Mouse (Mus musculus): ENCODE data around the gene Xpr1.

Gene Xpr1

GRCm38 (mm10) chr1:155250531-155251135, 166.6 kb downstream of the Xpr1 start:
- no peak for DNase-seq (ENCODE audit: low spot score)

DNA sequence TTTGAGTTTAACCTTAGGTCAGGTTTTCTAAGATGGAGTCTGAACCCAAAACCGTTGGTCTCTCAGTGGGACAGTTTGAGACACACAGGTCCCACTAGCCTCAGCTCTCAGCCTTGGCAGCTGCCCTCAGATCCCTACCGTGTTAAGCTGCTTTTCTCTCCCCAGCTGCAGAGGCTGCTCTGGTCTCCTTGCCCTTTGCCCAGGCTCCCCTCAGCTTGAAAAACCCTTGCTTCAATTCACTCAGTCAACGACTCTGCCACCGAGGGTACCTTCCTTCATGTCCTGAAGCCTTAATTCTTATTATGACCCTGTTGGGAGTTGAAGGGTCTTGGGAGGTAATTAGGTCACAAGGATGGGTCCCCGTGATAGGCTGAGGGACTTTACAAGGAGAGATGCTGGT, 167.3 kb downstream of the Xpr1 start:
- no peak for DNase-seq (ENCODE audit: low spot score)

- no peak for DNase-seq (ENCODE audit: low spot score)
Measured at GRCm38 (mm10) chr1:155248041-155248440, 169.2 kb downstream of the Xpr1 start.

DNA sequence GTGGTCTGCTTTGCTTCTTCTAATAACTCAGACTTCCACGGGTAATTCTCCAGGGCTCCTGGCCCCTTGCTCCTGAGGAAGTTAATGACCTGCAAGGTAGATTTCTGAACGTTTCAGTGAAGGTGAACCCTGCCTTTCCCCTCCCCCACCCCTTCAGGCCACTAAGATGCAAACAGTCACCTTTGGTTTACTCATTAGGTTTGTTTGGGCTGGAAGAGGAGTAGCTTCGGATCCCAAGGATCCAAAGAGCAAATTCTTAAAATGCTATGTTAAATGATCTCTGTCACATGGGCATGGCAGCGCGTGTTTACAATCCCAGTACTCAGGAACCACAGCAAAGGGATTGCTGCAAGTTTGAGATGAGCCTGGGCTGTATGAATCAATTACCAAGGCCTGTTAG, 169.8 kb downstream of the Xpr1 start:
- DNase-seq (ENCODE audit: low spot score) = no peak

DNA sequence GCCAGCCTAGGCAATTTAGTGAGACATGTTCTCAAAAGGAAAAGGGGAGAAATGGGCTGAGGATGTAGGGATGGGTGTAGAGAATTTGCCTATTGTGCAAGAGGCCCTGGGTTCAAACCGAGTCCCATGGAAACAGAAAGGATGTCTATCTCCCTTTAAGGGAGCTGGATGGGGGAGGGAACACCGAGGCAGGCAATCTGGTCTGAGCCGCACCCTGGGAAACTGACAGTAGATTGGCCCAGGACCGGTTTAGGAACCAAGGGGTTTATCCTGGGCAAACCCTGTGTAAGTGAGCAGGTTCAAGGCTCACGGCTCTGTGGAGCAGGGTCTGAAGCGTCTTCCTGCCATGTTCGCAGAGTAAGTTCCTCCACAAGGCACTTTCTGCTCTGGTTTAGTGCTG, 171.7 kb downstream of the Xpr1 start:
- no peak for DNase-seq (ENCODE audit: low spot score)

DNA sequence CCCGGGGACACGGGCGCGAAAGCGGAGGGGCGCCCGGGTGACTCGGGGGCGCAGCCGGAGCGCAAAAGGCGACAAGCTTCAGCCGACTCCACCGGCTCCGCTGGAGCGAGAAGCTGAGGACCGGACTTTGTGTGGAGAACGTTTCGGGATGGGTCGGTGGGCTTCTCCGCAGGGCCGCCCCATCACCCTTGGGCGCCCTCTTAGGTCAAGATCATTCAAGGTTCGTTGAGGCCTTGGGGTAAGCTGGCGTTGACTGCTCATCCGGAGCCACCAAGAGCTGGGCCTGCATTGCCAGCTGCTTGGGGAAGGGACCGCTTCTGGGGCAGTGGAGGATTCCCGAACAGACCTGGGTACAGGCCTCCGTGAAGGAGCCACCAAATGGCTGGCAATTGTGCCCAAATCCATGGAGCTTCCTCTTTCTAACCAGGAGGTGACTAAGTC, 172.4 kb downstream of the Xpr1 start:
- no peak for DNase-seq (ENCODE audit: low spot score)

DNA sequence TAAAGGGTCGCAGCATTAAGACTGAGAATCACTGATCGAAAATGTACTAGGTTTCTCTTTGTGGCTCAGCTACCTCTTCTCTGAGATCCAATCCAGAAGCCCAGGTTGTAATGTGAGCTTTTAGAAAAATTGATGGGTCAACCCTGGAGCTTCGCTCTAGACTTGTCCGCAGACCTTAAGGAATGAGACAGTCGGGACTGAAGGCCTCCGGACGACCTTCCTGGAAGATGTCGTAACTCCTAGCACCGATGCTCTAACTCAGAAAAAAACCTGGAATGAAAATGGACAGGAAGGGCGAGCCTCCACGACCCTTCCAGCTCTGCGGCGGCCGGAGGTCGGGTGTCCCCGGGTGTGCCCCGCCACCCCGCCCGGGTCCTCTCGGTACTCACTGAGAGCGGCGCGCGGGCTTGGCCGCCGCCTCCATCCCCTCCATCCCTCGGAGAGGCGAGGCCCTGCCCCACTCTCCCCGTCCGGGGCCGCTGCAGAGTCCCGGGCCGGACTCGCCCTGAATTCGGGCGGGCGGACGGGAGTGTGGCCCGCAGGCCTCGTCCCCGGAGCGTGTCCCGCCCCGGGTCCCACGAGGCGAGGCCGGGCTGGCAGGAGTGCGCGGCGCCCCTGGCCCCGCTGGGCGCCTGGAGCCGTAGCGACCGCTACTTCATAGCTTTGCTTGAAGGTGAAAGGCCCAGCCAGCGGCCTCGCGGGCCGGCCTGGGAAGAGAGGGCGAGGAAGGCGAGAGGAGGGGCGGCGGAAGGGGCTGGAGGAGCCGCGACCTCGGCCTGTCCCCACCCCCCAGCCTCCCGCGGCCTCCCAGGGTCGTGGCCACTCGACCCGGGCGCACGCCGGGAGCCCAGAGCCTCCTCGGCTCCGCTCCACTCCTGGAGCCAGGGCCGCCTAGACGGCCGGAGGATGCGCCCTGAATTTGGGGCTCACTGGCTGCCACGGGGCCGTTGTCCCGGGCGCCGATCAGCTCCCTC, 173.1 kb downstream of the Xpr1 start, which contains the start of gene BC034090:
BC034090 (minus strand) TSS at position 648 of the 974 bp plus-strand sequence.
- peak; percentile 70 for DNase-seq (ENCODE audit: low spot score)

GRCm38 (mm10) chr1:155242488-155242745, 174.8 kb downstream of the Xpr1 start:
- DNase-seq (ENCODE audit: low spot score) = no peak

GRCm38 (mm10) chr1:155241701-155242487, 175.3 kb downstream of the Xpr1 start:
- no peak for DNase-seq (ENCODE audit: low spot score)

- DNase-seq (ENCODE audit: low spot score) = no peak
Measured at GRCm38 (mm10) chr1:155239962-155240717, 177.1 kb downstream of the Xpr1 start.

DNA sequence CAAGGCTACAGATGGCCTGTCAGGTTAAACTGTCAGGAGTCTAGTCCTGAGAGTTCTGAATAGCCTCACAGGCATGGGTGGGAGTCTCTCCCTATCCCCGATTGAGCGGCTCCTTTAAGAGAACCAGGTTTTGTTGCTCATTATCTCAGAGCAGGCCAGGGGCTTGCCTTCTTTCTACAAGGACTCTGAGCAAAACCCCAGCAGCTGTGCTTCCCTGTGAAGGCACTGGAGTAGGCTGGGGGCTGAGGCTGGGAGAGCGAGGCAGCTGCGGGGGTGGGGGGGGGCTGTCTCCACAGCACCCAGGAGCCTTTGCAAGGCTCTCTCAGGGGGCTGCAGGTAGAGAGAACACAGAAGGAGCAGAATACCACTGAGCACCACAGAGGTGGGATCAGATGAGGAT, 178.0 kb downstream of the Xpr1 start:
- no peak for DNase-seq (ENCODE audit: low spot score)

DNA sequence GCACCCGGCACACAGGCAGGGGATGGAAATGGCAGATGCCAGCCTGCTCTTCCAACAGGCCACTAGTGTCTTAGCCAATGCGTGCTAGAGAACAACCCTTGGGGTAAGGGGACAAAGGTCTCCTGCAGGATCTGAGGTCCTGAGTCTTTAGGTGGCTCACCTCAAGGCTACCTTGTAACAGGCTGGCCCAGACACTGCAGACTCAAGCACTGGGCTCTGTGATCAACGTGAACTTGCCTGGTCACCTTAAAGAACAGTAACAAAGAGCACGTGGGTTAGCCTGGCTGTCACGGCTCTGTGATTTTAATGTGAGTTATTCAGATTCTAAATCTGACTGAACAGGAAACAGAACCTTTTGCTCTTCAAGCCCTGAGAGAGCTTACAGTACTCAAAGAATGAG, 179.1 kb downstream of the Xpr1 start:
- no peak for DNase-seq (ENCODE audit: low spot score)

DNA sequence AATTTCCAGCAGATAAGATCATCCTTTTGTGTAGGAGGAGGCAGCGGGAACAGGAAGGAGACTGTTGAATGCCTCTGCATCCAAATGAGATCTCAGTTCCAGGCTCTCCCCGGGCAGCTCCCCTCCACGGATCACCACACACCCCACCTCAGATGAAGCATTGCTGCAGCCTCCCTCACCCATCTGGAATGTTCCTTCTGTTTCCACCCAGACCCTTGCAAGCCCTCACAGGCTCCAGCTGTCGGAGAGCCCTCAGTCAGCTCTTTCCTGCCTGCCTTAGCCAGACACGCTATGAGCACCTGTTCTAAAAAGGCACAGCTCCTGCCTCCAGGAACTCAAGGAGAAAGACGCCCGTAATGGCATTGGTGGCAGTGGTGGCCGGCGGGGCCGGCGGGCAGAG, 179.8 kb downstream of the Xpr1 start:
- DNase-seq (ENCODE audit: low spot score) = no peak

DNA sequence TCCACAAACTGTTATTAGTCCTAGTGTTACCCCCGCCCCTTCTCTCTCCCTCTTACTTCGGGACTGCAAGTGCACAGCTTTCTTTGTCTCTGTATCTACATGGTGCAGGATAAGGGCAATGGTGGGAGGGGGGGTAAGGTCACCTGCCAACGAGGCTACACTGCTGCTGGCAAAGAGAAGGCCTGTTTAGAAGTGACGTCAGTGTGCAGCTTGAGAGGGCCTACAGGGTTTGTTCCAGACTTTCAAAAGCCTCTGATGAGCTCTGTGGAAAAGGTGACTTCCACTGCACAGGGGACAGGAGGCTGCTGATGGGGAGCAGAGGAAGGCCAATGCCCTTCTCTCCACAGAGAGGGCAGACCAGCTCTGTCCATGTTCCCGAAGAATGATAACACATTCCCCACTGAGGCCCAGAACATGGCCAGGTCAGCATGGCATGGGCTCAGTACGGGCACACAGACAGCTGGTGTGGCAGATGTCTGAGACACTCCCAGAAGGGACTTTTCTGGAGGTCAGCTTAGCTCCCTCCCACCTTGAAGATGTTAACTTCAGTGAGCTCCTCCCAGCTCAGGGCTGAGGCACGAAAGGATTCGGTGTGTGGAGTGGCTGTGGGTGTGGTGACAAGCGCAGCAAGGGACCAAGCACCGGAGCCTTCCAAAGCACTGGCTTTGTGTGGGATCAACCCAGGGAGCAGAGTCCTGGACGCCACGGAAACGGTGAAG, 180.8 kb downstream of the Xpr1 start:
- DNase-seq (ENCODE audit: low spot score) = no peak

- no peak for DNase-seq (ENCODE audit: low spot score)
Measured at GRCm38 (mm10) chr1:155235641-155236040, 181.6 kb downstream of the Xpr1 start.

GRCm38 (mm10) chr1:155233931-155234607, 183.1 kb downstream of the Xpr1 start:
- DNase-seq (ENCODE audit: low spot score) = no peak

DNA sequence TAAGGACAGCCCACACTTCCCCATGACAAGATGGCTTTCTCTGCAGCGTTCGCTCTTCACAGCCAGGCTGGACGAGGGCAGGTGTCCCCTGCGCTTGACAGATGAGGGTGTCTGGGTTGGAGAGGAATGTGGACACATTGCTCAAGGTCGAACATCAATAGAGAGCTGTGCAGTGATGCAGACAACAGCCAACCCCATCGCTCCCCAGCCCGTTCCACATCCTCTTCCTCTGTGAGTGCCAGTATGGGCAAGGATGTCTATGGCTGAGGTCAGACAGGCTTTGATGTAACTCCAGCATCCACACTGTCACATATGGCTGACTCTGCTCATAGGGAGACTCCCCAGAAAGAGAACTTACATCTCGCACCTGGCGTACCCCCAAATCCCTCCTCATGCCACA, 183.8 kb downstream of the Xpr1 start:
- no peak for DNase-seq (ENCODE audit: low spot score)

- no peak for DNase-seq (ENCODE audit: low spot score)
Measured at GRCm38 (mm10) chr1:155232786-155233185, 184.4 kb downstream of the Xpr1 start.

DNA sequence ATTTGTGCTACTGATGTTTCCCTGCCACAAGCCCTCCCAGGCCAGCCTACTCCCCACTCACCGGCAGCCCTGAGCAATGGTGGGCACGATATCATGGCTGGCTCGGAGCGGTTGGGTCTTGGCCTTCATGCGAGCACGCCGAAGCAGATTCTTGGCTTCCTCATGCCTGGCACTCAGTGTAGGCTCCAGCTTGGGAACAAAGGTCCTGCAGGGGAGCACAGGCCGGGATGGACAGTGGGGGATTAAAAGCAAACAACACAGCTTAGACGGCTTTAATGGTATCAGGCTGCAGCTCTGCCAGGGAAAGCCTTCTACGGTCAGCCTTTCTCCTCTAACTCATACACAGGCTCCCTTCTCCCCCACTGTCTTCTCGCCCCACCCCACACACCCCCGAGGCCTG, 184.8 kb downstream of the Xpr1 start:
- no peak for DNase-seq (ENCODE audit: low spot score)

GRCm38 (mm10) chr1:155229464-155230411, 187.5 kb downstream of the Xpr1 start:
- DNase-seq (ENCODE audit: low spot score) = no peak
